Mouse (Mus musculus): Measurements from ENCODE around the gene Slc22a17. TPM values are rescaled to one million over a fixed set of nuclear protein-coding genes. Genes with fewer than 3 reads are reported as not detected.
"Not testable (repeated sequence)": the region's sequence is repeated elsewhere in the genome, so short reads cannot be mapped to it uniquely, and the experiment has no call there.

The Slc22a17 gene
- polyA plus RNA-seq, 1 experiment, result 15.2 TPM

DNA sequence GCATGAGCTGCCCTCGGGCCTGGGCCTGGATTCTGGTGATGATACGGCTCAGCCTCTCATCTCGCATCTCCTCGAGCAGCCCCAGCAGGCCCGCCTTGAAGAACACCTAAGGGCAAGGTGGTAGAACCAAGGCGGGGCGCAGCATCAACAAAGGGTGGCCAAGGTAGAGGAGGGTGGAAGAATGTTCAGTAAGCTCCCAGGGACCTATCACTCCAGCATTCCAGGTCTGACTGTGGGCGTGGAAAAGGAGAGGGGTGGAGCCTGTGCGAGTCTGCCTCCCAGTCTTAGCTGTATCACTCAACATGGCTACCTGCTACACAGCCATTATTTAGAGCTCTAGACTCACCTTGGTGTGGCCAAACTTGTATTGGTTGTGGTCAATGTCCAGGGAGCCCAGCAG, 43.6 kb upstream of the Slc22a17 start:
- Histone ChIP-seq H3K27ac (ENCODE audit: insufficient read depth, low read depth, low read length) (no peak overlapping the region), H3K4me3 (ENCODE audit: low read depth, low read length) (no peak overlapping the region), H3K27me3 (ENCODE audit: control insufficient read depth, insufficient read depth, low read length) (no peaks in the 10 kb centered on the region), H3K4me1 (ENCODE audit: control insufficient read depth, insufficient read depth, insufficient read length, low read length) (no peaks in the 10 kb centered on the region), H3K36me3 (ENCODE audit: control insufficient read depth, insufficient read depth, low read length) (no peaks in the 10 kb centered on the region)
- TF ChIP-seq CTCF (IDR thresholded peaks at IDR 0.05; ENCODE audit: extremely low read depth, insufficient read length, insufficient replicate concordance, low read depth, low read length), result no peak
- no peak for TF ChIP-seq POLR2A (IDR thresholded peaks at IDR 0.05; ENCODE audit: low read depth, low read length)
- 76% methylated on average over 9 of the region's 9 CpGs for WGBS

DNA sequence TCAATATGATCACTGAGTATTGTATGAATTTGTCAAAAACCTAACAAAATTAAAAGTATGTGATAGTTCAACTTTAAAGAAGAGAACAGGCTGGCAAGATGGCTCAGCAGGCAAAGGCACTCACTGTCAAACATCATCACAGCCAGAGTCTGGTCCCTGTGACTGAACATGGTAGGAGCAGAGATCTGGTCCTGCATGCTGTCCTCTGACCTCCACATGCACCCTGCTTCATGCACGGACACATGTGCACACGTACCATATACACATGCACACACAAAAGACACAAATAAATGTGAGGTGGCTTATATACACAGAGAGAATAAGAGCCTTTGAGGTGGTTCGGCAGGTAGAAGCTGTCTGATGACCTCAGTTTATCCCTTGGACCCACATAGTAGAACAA, 42.5 kb upstream of the Slc22a17 start:
- no peak overlapping the region for H3K27ac ChIP-seq (ENCODE audit: insufficient read depth, low read depth, low read length)
- H3K4me1 ChIP-seq (ENCODE audit: control insufficient read depth, insufficient read depth, insufficient read length, low read length), result no peaks in the 10 kb centered on the region
- 76% methylated on average over 3 of the region's 3 CpGs for WGBS
- TF ChIP-seq POLR2A (IDR thresholded peaks at IDR 0.05; ENCODE audit: low read depth, low read length) (no peak), CTCF (IDR thresholded peaks at IDR 0.05; ENCODE audit: extremely low read depth, insufficient read length, insufficient replicate concordance, low read depth, low read length) (no peak)
- H3K4me3 ChIP-seq (ENCODE audit: low read depth, low read length), result no peak overlapping the region
- no peaks in the 10 kb centered on the region for H3K27me3 ChIP-seq (ENCODE audit: control insufficient read depth, insufficient read depth, low read length)
- H3K36me3 ChIP-seq (ENCODE audit: control insufficient read depth, insufficient read depth, low read length), result no peaks in the 10 kb centered on the region

DNA sequence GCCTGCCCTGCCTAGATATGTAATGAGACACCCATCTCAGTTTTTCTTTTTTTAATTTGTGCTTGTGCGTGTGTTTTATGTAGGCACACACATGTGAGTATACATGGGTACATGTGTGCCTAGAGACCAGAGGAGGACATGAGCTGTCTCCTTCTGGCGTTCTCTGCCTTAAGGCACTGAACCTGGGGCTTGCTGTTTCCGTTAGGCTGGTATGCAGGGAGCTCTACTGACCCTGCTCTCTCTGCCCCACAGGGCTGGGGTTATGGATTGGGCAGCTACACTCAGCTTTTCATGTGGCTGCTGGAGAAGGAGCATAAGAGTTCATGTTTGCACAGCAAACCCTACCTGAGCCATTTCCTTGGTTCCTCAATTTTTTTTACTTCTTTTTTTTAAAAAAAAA, 41.5 kb upstream of the Slc22a17 start:
- TF ChIP-seq POLR2A (IDR thresholded peaks at IDR 0.05; ENCODE audit: low read depth, low read length) (no peak), CTCF (IDR thresholded peaks at IDR 0.05; ENCODE audit: extremely low read depth, insufficient read length, insufficient replicate concordance, low read depth, low read length) (no peak)
- Histone ChIP-seq H3K36me3 (ENCODE audit: control insufficient read depth, insufficient read depth, low read length) (no peaks in the 10 kb centered on the region), H3K4me1 (ENCODE audit: control insufficient read depth, insufficient read depth, insufficient read length, low read length) (no peaks in the 10 kb centered on the region), H3K27me3 (ENCODE audit: control insufficient read depth, insufficient read depth, low read length) (no peaks in the 10 kb centered on the region), H3K4me3 (ENCODE audit: low read depth, low read length) (no peak overlapping the region), H3K27ac (ENCODE audit: insufficient read depth, low read depth, low read length) (no peak overlapping the region)
- WGBS, result 66% methylated on average over 3 of the region's 3 CpGs

DNA sequence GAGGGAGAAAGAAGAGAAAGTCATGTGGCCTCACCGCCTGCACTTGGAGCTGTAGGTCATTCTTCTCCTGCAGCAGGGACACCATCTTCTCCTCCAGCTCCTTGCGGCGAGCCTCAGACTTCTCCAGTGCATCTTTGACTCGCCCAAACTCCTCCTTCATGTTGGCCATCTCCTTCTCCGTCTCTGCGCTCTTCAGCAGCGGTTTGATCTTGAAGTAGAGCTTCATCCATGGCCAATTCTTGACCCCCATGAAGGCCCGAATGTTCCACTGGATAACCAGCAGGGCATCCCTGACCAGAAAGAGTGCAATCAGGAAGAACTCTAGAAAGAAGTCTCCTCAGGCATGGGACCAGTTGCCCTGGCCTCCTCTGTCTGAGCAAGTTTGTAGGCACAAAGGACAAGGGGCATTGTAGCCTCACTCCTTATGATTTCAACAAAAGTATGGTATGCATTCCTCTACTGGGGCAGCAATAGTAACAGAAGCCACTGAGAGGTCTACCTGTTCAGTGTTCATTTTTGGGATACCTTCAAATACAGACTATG, 40.8 kb upstream of the Slc22a17 start:
- Histone ChIP-seq H3K36me3 (ENCODE audit: control insufficient read depth, insufficient read depth, low read length) (no peaks in the 10 kb centered on the region), H3K27ac (ENCODE audit: insufficient read depth, low read depth, low read length) (no peak overlapping the region), H3K4me3 (ENCODE audit: low read depth, low read length) (no peak overlapping the region), H3K4me1 (ENCODE audit: control insufficient read depth, insufficient read depth, insufficient read length, low read length) (no peaks in the 10 kb centered on the region), H3K27me3 (ENCODE audit: control insufficient read depth, insufficient read depth, low read length) (no peaks in the 10 kb centered on the region)
- WGBS, result 91% methylated on average over 8 of the region's 8 CpGs
- TF ChIP-seq POLR2A (IDR thresholded peaks at IDR 0.05; ENCODE audit: low read depth, low read length) (no peak), CTCF (IDR thresholded peaks at IDR 0.05; ENCODE audit: extremely low read depth, insufficient read length, insufficient replicate concordance, low read depth, low read length) (no peak)

DNA sequence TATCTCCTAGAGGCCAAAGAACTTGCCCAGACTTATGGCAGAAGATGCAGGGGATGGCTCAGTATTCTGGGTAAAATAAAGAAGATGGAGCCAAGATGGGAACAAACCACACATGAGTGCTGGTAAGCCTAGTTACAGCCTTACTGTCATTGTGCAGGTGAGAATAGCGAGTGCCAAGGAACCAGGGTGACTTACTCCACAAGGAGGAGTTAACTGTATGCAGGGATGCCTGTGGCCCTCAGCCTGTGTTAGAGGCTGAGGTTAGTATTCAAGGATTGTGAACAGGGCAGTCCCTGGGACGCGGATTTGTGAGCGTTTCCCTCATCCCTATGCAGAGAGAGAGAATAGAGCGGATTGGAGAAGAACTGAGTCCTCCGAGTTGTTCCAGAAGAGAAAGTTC, 38.7 kb upstream of the Slc22a17 start:
- Histone ChIP-seq H3K27me3 (ENCODE audit: control insufficient read depth, insufficient read depth, low read length) (no peaks in the 10 kb centered on the region), H3K4me1 (ENCODE audit: control insufficient read depth, insufficient read depth, insufficient read length, low read length) (no peaks in the 10 kb centered on the region), H3K4me3 (ENCODE audit: low read depth, low read length) (no peak overlapping the region), H3K27ac (ENCODE audit: insufficient read depth, low read depth, low read length) (no peak overlapping the region), H3K36me3 (ENCODE audit: control insufficient read depth, insufficient read depth, low read length) (no peaks in the 10 kb centered on the region)
- TF ChIP-seq POLR2A (IDR thresholded peaks at IDR 0.05; ENCODE audit: low read depth, low read length) (no peak), CTCF (IDR thresholded peaks at IDR 0.05; ENCODE audit: extremely low read depth, insufficient read length, insufficient replicate concordance, low read depth, low read length) (no peak)
- 87% methylated on average over 6 of the region's 6 CpGs for WGBS

DNA sequence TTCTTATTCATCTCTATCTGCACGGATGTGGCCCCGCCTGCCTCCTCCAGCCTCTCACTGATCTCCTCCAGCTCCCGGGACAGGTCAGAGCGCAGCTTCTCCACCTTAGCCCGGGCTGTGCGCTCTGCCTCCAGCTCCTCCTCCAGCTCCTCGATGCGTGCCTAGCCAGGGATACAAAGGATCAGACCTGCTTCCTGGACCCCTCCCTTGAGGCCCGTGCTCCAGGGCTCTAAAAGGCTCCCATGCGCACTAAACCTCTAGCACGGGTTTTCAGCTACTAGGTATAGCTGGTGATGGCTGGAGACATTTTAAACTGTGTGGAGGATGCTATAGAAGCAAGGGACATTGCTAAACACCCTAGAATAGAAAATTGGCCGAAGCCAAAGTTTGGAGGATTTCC, 37.6 kb upstream of the Slc22a17 start:
- Histone ChIP-seq H3K27ac (ENCODE audit: insufficient read depth, low read depth, low read length) (no peak overlapping the region), H3K4me3 (ENCODE audit: low read depth, low read length) (no peak overlapping the region)

DNA sequence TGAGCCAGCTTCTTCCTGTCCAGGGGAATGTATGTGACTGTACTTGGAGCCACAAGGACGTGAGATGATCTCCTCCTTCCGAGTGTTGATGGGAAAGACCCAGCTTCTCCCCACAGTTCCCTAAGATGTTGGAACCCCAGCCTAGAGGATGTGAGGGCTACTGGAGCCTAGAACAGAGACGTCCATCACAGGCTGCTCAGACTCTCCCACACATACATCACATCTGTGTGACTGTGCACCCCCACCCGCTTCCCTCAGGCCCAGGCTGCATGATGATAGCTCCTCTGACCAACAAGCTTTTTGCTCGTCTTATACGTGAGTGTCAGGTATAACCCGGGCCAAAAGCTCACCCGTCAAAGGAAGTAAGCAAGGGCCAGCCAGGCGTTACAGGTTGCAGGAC, 35.8 kb upstream of the Slc22a17 start:
- no peaks in the 10 kb centered on the region for H3K27me3 ChIP-seq (ENCODE audit: control insufficient read depth, insufficient read depth, low read length)
- H3K4me3 ChIP-seq (ENCODE audit: low read depth, low read length), result no peak overlapping the region
- whole genome bisulfite sequencing, result 81% methylated on average over 9 of the region's 9 CpGs
- H3K36me3 ChIP-seq (ENCODE audit: control insufficient read depth, insufficient read depth, low read length), result no peaks in the 10 kb centered on the region
- no peak overlapping the region for H3K27ac ChIP-seq (ENCODE audit: insufficient read depth, low read depth, low read length)
- TF ChIP-seq CTCF (IDR thresholded peaks at IDR 0.05; ENCODE audit: extremely low read depth, insufficient read length, insufficient replicate concordance, low read depth, low read length), result no peak
- no peaks in the 10 kb centered on the region for H3K4me1 ChIP-seq (ENCODE audit: control insufficient read depth, insufficient read depth, insufficient read length, low read length)

More for the DNA sequence above, 37.6 kb upstream of the Slc22a17 start:
- 53% methylated on average over 12 of the region's 12 CpGs for WGBS
- no peaks in the 10 kb centered on the region for H3K27me3 ChIP-seq (ENCODE audit: control insufficient read depth, insufficient read depth, low read length)
- TF ChIP-seq CTCF (IDR thresholded peaks at IDR 0.05; ENCODE audit: extremely low read depth, insufficient read length, insufficient replicate concordance, low read depth, low read length) (no peak), POLR2A (IDR thresholded peaks at IDR 0.05; ENCODE audit: low read depth, low read length) (no peak)
- H3K4me1 ChIP-seq (ENCODE audit: control insufficient read depth, insufficient read depth, insufficient read length, low read length), result no peaks in the 10 kb centered on the region
- H3K36me3 ChIP-seq (ENCODE audit: control insufficient read depth, insufficient read depth, low read length), result no peaks in the 10 kb centered on the region

DNA sequence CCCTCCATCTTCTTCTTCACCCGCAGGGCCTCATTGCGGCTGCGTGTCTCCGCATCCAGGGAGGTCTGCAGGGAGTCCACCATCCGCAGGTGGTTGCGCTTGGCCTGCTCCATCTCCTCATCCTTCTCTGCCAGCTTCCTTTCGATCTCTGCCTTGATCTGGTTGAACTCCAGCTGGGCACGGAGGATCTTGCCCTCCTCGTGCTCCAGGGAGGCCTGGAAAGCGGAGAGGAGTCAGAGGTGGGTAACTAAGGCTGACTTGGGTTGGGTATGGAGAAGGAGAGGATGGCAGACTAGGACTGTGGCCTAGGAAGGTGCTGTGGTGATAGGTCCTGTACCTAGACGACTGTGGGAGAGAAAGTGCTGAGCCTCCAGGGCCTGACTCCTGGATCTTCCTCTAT, 34.1 kb upstream of the Slc22a17 start:
- 89% methylated on average over 11 of the region's 11 CpGs for WGBS
- not testable (repeated sequence) for H3K27me3 ChIP-seq (ENCODE audit: control insufficient read depth, insufficient read depth, low read length); H3K4me3 ChIP-seq (ENCODE audit: low read depth, low read length); H3K27ac ChIP-seq (ENCODE audit: insufficient read depth, low read depth, low read length); H3K4me1 ChIP-seq (ENCODE audit: control insufficient read depth, insufficient read depth, insufficient read length, low read length); H3K36me3 ChIP-seq (ENCODE audit: control insufficient read depth, insufficient read depth, low read length)
